In genomic region chr10:87488429-87489145, GRCm38 (mm10) we compare ENCODE assay signal across 8 mouse cellular contexts. TPM values are rescaled to one million over a fixed set of nuclear protein-coding genes. Genes with fewer than 3 reads are reported as not detected.
A peak's percentile ranks its signal among the peaks of the same experiment; 100 is the strongest.
DNase-seq lines count a peak whose midpoint lies in the region; ATAC-seq and TF ChIP-seq lines count a peak whose summit lies in the region.

No protein-coding gene starts in this region.

- intact Hi-C loops in left cerebral cortex, postnatal 14 days (cut with DNase I), result no loop called here
- intact Hi-C loops in left cerebral cortex, postnatal 36 days (cut with DNase I), result loop anchor here (2.0 to 10.0 kb wide), 2 partner anchors 42 to 154 kb away; no protein-coding TSS in a partner anchor

- TF ChIP-seq POLR2A in lung, adult 2 months (IDR thresholded peaks at IDR 0.05; ENCODE audit: borderline replicate concordance, extremely low read depth, low read depth, low read length), result no peak

- peaks cover 5% of the 10 kb centered on the region for H3K4me1 ChIP-seq in intestine, embryonic 15.5 days (replicated peaks)
- peaks cover 59% of the 10 kb centered on the region for H3K4me1 ChIP-seq in neural tube, embryonic 12.5 days
- H3K4me1 ChIP-seq in lung, adult 2 months (ENCODE audit: control insufficient read depth, insufficient read depth, low read length), result no peaks in the 10 kb centered on the region; the same call in 1 of the 2 replicates

- H3K4me2 ChIP-seq in intestine, embryonic 15.5 days (replicated peaks), result 0 out of 2 replicates have a peak overlapping the region, but pooled peaks have one; percentile 5
- H3K4me2 ChIP-seq in neural tube, embryonic 12.5 days (replicated peaks), result peak overlapping the region; percentile 78

- no peak for TF ChIP-seq CTCF in lung, adult 2 months (IDR thresholded peaks at IDR 0.05; ENCODE audit: insufficient read depth, low read length)

- under 1% methylated on average over 16 of the region's 16 CpGs for WGBS in intestine, embryonic 15.5 days
- under 1% methylated on average over 16 of the region's 16 CpGs for WGBS in neural tube, embryonic 12.5 days
- 5% methylated on average over 16 of the region's 16 CpGs for WGBS in lung, adult 2 months

- ATAC-seq in intestine, embryonic 15.5 days, result peak; percentile 52
- peak; percentile 75 for ATAC-seq in neural tube, embryonic 12.5 days (ENCODE audit: low FRiP score, low read depth)
- ATAC-seq in megakaryocyte-erythroid progenitor cell, adult 5-6 weeks (replicated peaks; ENCODE audit: low FRiP score, low TSS enrichment, poor library complexity, severe bottlenecking), result no peak

- no peak overlapping the region for H3K4me3 ChIP-seq in intestine, embryonic 15.5 days (replicated peaks)
- H3K4me3 ChIP-seq in neural tube, embryonic 12.5 days, result no peak overlapping the region
- no peak overlapping the region for H3K4me3 ChIP-seq in lung, adult 2 months (replicated peaks; ENCODE audit: extremely low read depth, low read depth, low read length)

- H3K27ac ChIP-seq in intestine, embryonic 15.5 days, result no peak overlapping the region
- H3K27ac ChIP-seq in neural tube, embryonic 12.5 days, result peak overlapping the region; percentile 4; the same call in 1 of the 2 replicates

- H3K9ac ChIP-seq in intestine, embryonic 15.5 days, result no peak overlapping the region
- H3K9ac ChIP-seq in neural tube, embryonic 12.5 days, result no peak overlapping the region

- peaks cover 87% of the 10 kb centered on the region for H3K27me3 ChIP-seq in intestine, embryonic 15.5 days (replicated peaks)
- peaks cover 24% of the 10 kb centered on the region for H3K27me3 ChIP-seq in neural tube, embryonic 12.5 days (replicated peaks)

- H3K9me3 ChIP-seq in intestine, embryonic 15.5 days, result no peaks in the 10 kb centered on the region
- H3K9me3 ChIP-seq in neural tube, embryonic 12.5 days, result no peaks in the 10 kb centered on the region

- no peaks in the 10 kb centered on the region for H3K36me3 ChIP-seq in intestine, embryonic 15.5 days
- H3K36me3 ChIP-seq in neural tube, embryonic 12.5 days, result no peaks in the 10 kb centered on the region

- peak; percentile 54 to 81 for DNase-seq in left cerebral cortex, postnatal 14 days (ENCODE audit: low spot score in 2 of 2)
- DNase-seq in left cerebral cortex, postnatal 36 days (ENCODE audit: low spot score in 2 of 2), result no peak
- peak; percentile 77 for DNase-seq in embryo, embryonic 9.5 days (ENCODE audit: extremely low spot score)
- DNase-seq in thymus, postnatal 36 days, result no peak
- DNase-seq in lung, adult 2 months, result no peak

RNA-seq across cellular contexts. Expression of gene Ascl1, which starts 4.9 kb away (rescaled TPM):
- 1 to 10 TPM; 4.3 to 7.8 TPM for total RNA-seq in left cerebral cortex, postnatal 14 days (2021)
- 1 to 10 TPM; 5.8 to 7.2 TPM for total RNA-seq in left cerebral cortex, postnatal 36 days (2021)
- polyA plus RNA-seq in intestine, embryonic 15.5 days (2015; fragmentation: Nextera tagmentation; extraction: Ambion mirVana), result 7.4 and 10.3 TPM in 2 replicates
- polyA plus RNA-seq in neural tube, embryonic 12.5 days (2016; fragmentation: Nextera tagmentation; extraction: Ambion mirVana), result 53.7 and 66.1 TPM in 2 replicates
- 0.98 and 1.5 TPM in 2 replicates for polyA plus RNA-seq in lung, adult 2 months (2012; rRNA removed)
- total RNA-seq in megakaryocyte-erythroid progenitor cell, adult 5-6 weeks (2014; fragmentation: Nextera tagmentation), result not detected in 2 replicates
- not detected in 2 replicates for total RNA-seq in megakaryocyte-erythroid progenitor cell, adult 5-6 weeks (2017)

RNA-seq across cellular contexts. Expression of gene Pah, which starts 33.0 kb away (rescaled TPM):
- total RNA-seq in left cerebral cortex, postnatal 14 days (2021), result under 1 TPM; 0.20 to 0.32 TPM
- under 1 TPM; 0.20 to 0.97 TPM for total RNA-seq in left cerebral cortex, postnatal 36 days (2021)
- polyA plus RNA-seq in intestine, embryonic 15.5 days (2015; fragmentation: Nextera tagmentation; extraction: Ambion mirVana), result 2.3 and 2.8 TPM in 2 replicates
- 0.11 TPM in 1 of 2 replicates, not detected in the other for polyA plus RNA-seq in neural tube, embryonic 12.5 days (2016; fragmentation: Nextera tagmentation; extraction: Ambion mirVana)
- polyA plus RNA-seq in lung, adult 2 months (2012; rRNA removed), result 0.25 TPM in 1 of 2 replicates, not detected in the other
- total RNA-seq in megakaryocyte-erythroid progenitor cell, adult 5-6 weeks (2014; fragmentation: Nextera tagmentation), result not detected in 2 replicates
- total RNA-seq in megakaryocyte-erythroid progenitor cell, adult 5-6 weeks (2017), result not detected in 2 replicates

Comparison
In these comparisons a context has a peak if more than half of its experiments do, and no peak if none do; other contexts are left out.
1. DNase-seq: peak in left cerebral cortex, postnatal 14 days (2 of 2) and embryo, embryonic 9.5 days (single experiment); none in left cerebral cortex, postnatal 36 days (0 of 2), thymus, postnatal 36 days (0 of 2) and lung, adult 2 months (single experiment).
2. RNA of gene Ascl1, which starts 4.9 kb away (total RNA-seq): 4.3 to 7.8 TPM in left cerebral cortex, postnatal 14 days and 5.8 to 7.2 TPM in left cerebral cortex, postnatal 36 days; not detected in megakaryocyte-erythroid progenitor cell, adult 5-6 weeks; every median in the first group is over 4 times any median in the second.